Mouse (Mus musculus) heart, postnatal 0 days (tissue): ENCODE measurements around the gene 4930558C23Rik. TPM values are rescaled to one million over a fixed set of nuclear protein-coding genes. Genes with fewer than 3 reads are reported as not detected.
"Not testable (repeated sequence)": the region's sequence is repeated elsewhere in the genome, so short reads cannot be mapped to it uniquely, and the experiment has no call there.

Source experiments
- ATAC-seq: fragments of 200-750 bp; cut with Nextera tagmentation; 2 replicates; pipeline ENCODE4 v1.8.0; 2017; ENCODE audit warnings: low read depth, moderate number of reproducible peaks, moderate library complexity; ENCODE audit not compliant: insufficient read depth
- DNase-seq: peaks from one replicate; pipeline ENCODE4 v3.0.0-alpha.2; 2016; ENCODE audit warnings: low spot score
- H3K27ac ChIP-seq: fragments of 300-500 bp; sonication (generic); 2 replicates; pipeline ENCODE4 v1.5.1; 2014; ENCODE audit warnings: low read depth, mild to moderate bottlenecking
- H3K27me3 ChIP-seq: fragments of 300-500 bp; sonication (generic); 2 replicates; pipeline ENCODE4 v1.6.1; 2014; ENCODE audit warnings: low read length, mixed read lengths; ENCODE audit not compliant: control insufficient read depth, insufficient read depth
- H3K36me3 ChIP-seq: fragments of 300-500 bp; sonication (generic); replicated peaks from 2 replicates; pipeline ENCODE4 v1.6.1; 2014; ENCODE audit warnings: low read length, mixed read lengths; ENCODE audit not compliant: control insufficient read depth, insufficient read depth
- H3K4me1 ChIP-seq: fragments of 300-500 bp; sonication (generic); 2 replicates; pipeline ENCODE4 v1.6.1; 2014; ENCODE audit warnings: antibody characterized with exemption; ENCODE audit not compliant: control insufficient read depth, insufficient read depth
- H3K4me2 ChIP-seq: fragments of 300-500 bp; sonication (generic); 2 replicates; pipeline ENCODE4 v1.6.1; 2014; ENCODE audit warnings: low read depth, mild to moderate bottlenecking, low read length, moderate library complexity
- H3K4me3 ChIP-seq: fragments of 300-500 bp; sonication (generic); 2 replicates; pipeline ENCODE4 v1.5.1; 2014; ENCODE audit warnings: low read depth, low read length
- H3K9ac ChIP-seq: fragments of 300-500 bp; sonication (generic); replicated peaks from 2 replicates; pipeline ENCODE4 v1.6.1; 2014; ENCODE audit warnings: low read depth, low read length, mixed read lengths
- H3K9me3 ChIP-seq: fragments of 300-500 bp; sonication (generic); replicated peaks from 2 replicates; pipeline ENCODE4 v1.6.1; 2016; ENCODE audit warnings: low read length; ENCODE audit not compliant: control insufficient read depth
- CTCF ChIP-seq: IDR thresholded peaks from 2 replicates; pipeline ENCODE4 v1.5.1; 2016; ENCODE audit warnings: antibody characterized with exemption, control low read depth, low read depth
- EP300 ChIP-seq: IDR thresholded peaks from 2 replicates; pipeline ENCODE4 v1.6.1; 2016; ENCODE audit warnings: antibody characterized with exemption, low read depth
- WGBS: fragments of 180-500 bp; shearing (Covaris S2); extraction: QIAGEN DNeasy Blood & Tissue Kit; methylation state at CpG from one replicate; pipeline ENCODE4 v1.1.7; 2014; 5-methylcytosine and 5-hydroxymethylcytosine counted together
- polyA plus RNA-seq: library from polyadenylated mRNA; unstranded; fragments of >200 nt; fragmentation: Nextera tagmentation; extraction: Ambion mirVana; gene quantifications from 2 replicates; pipeline ENCODE4 v1.2.1, GENCODE M21; 2015
- total RNA-seq: library from RNA; depleted of rRNA; stranded (reverse); fragments of >200 nt; gene quantifications from 2 replicates; pipeline ENCODE4 v1.2.3, GENCODE M21; 2014; ENCODE audit warnings: low replicate concordance; rRNA removed

The 4930558C23Rik gene
- total and polyA plus RNA-seq, 2 experiments from 2014 or later: not detected

GRCm38 (mm10) chr3:95346454-95346853, 56.2 kb downstream of the 4930558C23Rik start:
- TF ChIP-seq CTCF (no peak), EP300 (no peak)
- no peak for DNase-seq
- H3K27ac ChIP-seq: no peak overlapping the region
- H3K4me1 ChIP-seq: no peaks in the 10 kb centered on the region
- no peaks in the 10 kb centered on the region for H3K9me3 ChIP-seq
- WGBS: 88% methylated on average over 7 of the region's 7 CpGs
- ATAC-seq: no peak
- H3K9ac ChIP-seq: no peak overlapping the region
- no peak overlapping the region for H3K4me3 ChIP-seq
- H3K27me3 ChIP-seq: no peaks in the 10 kb centered on the region
- H3K36me3 ChIP-seq: peaks cover 73% of the 10 kb centered on the region
- no peak overlapping the region for H3K4me2 ChIP-seq

- not testable (repeated sequence) for H3K9ac ChIP-seq, H3K4me2 ChIP-seq, H3K27me3 ChIP-seq, H3K9me3 ChIP-seq, H3K4me3 ChIP-seq, ATAC-seq, DNase-seq, H3K4me1 ChIP-seq, H3K27ac ChIP-seq
- H3K36me3 ChIP-seq: peaks cover 85% of the 10 kb centered on the region
- WGBS: 94% methylated on average over 9 of the region's 9 CpGs
These were observed 59.2 kb downstream of the 4930558C23Rik start for GRCm38 (mm10) chr3:95343356-95344000.

- ATAC-seq (no peak), DNase-seq (no peak)
- Histone ChIP-seq H3K4me2 (no peak overlapping the region), H3K4me1 (no peaks in the 10 kb centered on the region), H3K36me3 (peaks cover 89% of the 10 kb centered on the region), H3K4me3 (no peak overlapping the region), H3K27ac (no peak overlapping the region), H3K9ac (no peak overlapping the region), H3K27me3 (no peaks in the 10 kb centered on the region), H3K9me3 (no peaks in the 10 kb centered on the region)
- 85% methylated on average over 4 of the region's 4 CpGs for WGBS
- no peak for TF ChIP-seq CTCF
- TF ChIP-seq EP300: no peak
These were observed 64.4 kb downstream of the 4930558C23Rik start for GRCm38 (mm10) chr3:95338251-95338650.

- peaks cover 89% of the 10 kb centered on the region for H3K36me3 ChIP-seq
- ATAC-seq (no peak), DNase-seq (no peak)
- H3K4me2 ChIP-seq: no peak overlapping the region
- no peak overlapping the region for H3K4me3 ChIP-seq
- no peaks in the 10 kb centered on the region for H3K4me1 ChIP-seq
- 91% methylated on average over 4 of the region's 4 CpGs for WGBS
- no peaks in the 10 kb centered on the region for H3K9me3 ChIP-seq
- no peak overlapping the region for H3K9ac ChIP-seq
- no peak overlapping the region for H3K27ac ChIP-seq
- no peaks in the 10 kb centered on the region for H3K27me3 ChIP-seq
- no peak for TF ChIP-seq CTCF
- TF ChIP-seq EP300: no peak
These were observed 65.3 kb downstream of the 4930558C23Rik start for GRCm38 (mm10) chr3:95337345-95337744.

Other genes starting within 250 kb of the 4930558C23Rik start
- 6.8 and 14.8 TPM in 2 replicates for gene Sema6c, start 242.4 kb downstream of the 4930558C23Rik start, total RNA-seq
- gene Sema6c, start 242.4 kb downstream of the 4930558C23Rik start, polyA plus RNA-seq: 1.2 and 1.8 TPM in 2 replicates
- gene Gabpb2, start 184.9 kb downstream of the 4930558C23Rik start, total RNA-seq: 6.6 and 7.2 TPM in 2 replicates
- 3.1 TPM in 2 replicates for gene Gabpb2, start 184.9 kb downstream of the 4930558C23Rik start, polyA plus RNA-seq
- 75.5 and 78.2 TPM in 2 replicates for gene Cdc42se1, start 174.1 kb downstream of the 4930558C23Rik start, total RNA-seq
- gene Cdc42se1, start 174.1 kb downstream of the 4930558C23Rik start, polyA plus RNA-seq: 33.6 TPM in 2 replicates
- 4.3 and 6.1 TPM in 2 replicates for gene Mllt11, start 170.7 kb downstream of the 4930558C23Rik start, total RNA-seq
- 8.9 and 9.0 TPM in 2 replicates for gene Mllt11, start 170.7 kb downstream of the 4930558C23Rik start, polyA plus RNA-seq
- 1.1 TPM in 1 of 2 replicates, not detected in the other for gene Gm128, start 161.2 kb downstream of the 4930558C23Rik start, total RNA-seq
- gene Gm128, start 161.2 kb downstream of the 4930558C23Rik start, polyA plus RNA-seq: 0.07 TPM in 1 of 2 replicates, not detected in the other
- 3.9 TPM in 1 of 2 replicates, not detected in the other for gene Bnipl, start 151.6 kb downstream of the 4930558C23Rik start, total RNA-seq
- gene Bnipl, start 151.6 kb downstream of the 4930558C23Rik start, polyA plus RNA-seq: not detected in 2 replicates
- gene Mindy1, start 121.5 kb downstream of the 4930558C23Rik start, total RNA-seq: 28.0 and 64.4 TPM in 2 replicates
- gene Mindy1, start 121.5 kb downstream of the 4930558C23Rik start, polyA plus RNA-seq: 27.8 and 28.4 TPM in 2 replicates
- gene Prune1, start 120.8 kb downstream of the 4930558C23Rik start, total RNA-seq: 28.6 and 35.6 TPM in 2 replicates
- gene Prune1, start 120.8 kb downstream of the 4930558C23Rik start, polyA plus RNA-seq: 22.5 and 23.0 TPM in 2 replicates
- gene Anxa9, start 95.7 kb downstream of the 4930558C23Rik start, total RNA-seq: 0.11 and 0.15 TPM in 2 replicates
- 0.49 and 0.67 TPM in 2 replicates for gene Anxa9, start 95.7 kb downstream of the 4930558C23Rik start, polyA plus RNA-seq
- 108 and 126 TPM in 2 replicates for gene Cers2, start 88.0 kb downstream of the 4930558C23Rik start, total RNA-seq
- 88.4 and 89.4 TPM in 2 replicates for gene Cers2, start 88.0 kb downstream of the 4930558C23Rik start, polyA plus RNA-seq
- gene Setdb1, start 45.6 kb downstream of the 4930558C23Rik start, total RNA-seq: 9.5 and 11.3 TPM in 2 replicates
- gene Setdb1, start 45.6 kb downstream of the 4930558C23Rik start, polyA plus RNA-seq: 7.9 and 8.0 TPM in 2 replicates
- gene Arnt, start 31.5 kb upstream of the 4930558C23Rik start, total RNA-seq: 20.6 and 22.4 TPM in 2 replicates
- gene Arnt, start 31.5 kb upstream of the 4930558C23Rik start, polyA plus RNA-seq: 20.1 and 23.0 TPM in 2 replicates
- 5.4 and 11.6 TPM in 2 replicates for gene Ctsk, start 96.4 kb upstream of the 4930558C23Rik start, total RNA-seq
- gene Ctsk, start 96.4 kb upstream of the 4930558C23Rik start, polyA plus RNA-seq: 18.9 and 19.7 TPM in 2 replicates
- gene Ctss, start 123.9 kb upstream of the 4930558C23Rik start, total RNA-seq: 6.4 and 9.9 TPM in 2 replicates
- 17.0 and 17.5 TPM in 2 replicates for gene Ctss, start 123.9 kb upstream of the 4930558C23Rik start, polyA plus RNA-seq
- not detected in 2 replicates for gene Hormad1, start 156.8 kb upstream of the 4930558C23Rik start, total RNA-seq
- not detected in 2 replicates for gene Hormad1, start 156.8 kb upstream of the 4930558C23Rik start, polyA plus RNA-seq
- gene Golph3l, start 186.1 kb upstream of the 4930558C23Rik start, total RNA-seq: 11.2 and 15.2 TPM in 2 replicates
- 18.0 and 21.0 TPM in 2 replicates for gene Golph3l, start 186.1 kb upstream of the 4930558C23Rik start, polyA plus RNA-seq
- 43.3 and 49.6 TPM in 2 replicates for gene Ensa, start 222.2 kb upstream of the 4930558C23Rik start, total RNA-seq
- gene Ensa, start 222.2 kb upstream of the 4930558C23Rik start, polyA plus RNA-seq: 38.5 and 40.6 TPM in 2 replicates